Mouse (Mus musculus) limb, embryonic 13.5 days (tissue): ENCODE results near the gene Bcar1. TPM values are rescaled to one million over a fixed set of nuclear protein-coding genes. Genes with fewer than 3 reads are reported as not detected.

Experiments
- ATAC-seq: fragments of 200-750 bp; cut with Nextera tagmentation; 2 replicates; pipeline ENCODE4 v1.8.0; 2017; ENCODE audit warnings: low read depth, moderate number of reproducible peaks, moderate TSS enrichment; ENCODE audit not compliant: low FRiP score
- H3K27ac ChIP-seq: fragments of 300-500 bp; sonication (generic); 2 replicates; pipeline ENCODE4 v1.5.1; 2015; ENCODE audit warnings: inconsistent platforms, mild to moderate bottlenecking, moderate library complexity
- H3K27me3 ChIP-seq: fragments of 300-500 bp; sonication (generic); 2 replicates; pipeline ENCODE4 v1.6.1; 2015; ENCODE audit warnings: mild to moderate bottlenecking, inconsistent platforms
- H3K36me3 ChIP-seq: fragments of 300-500 bp; sonication (generic); 2 replicates; pipeline ENCODE4 v1.6.1; 2015; ENCODE audit warnings: inconsistent platforms, mild to moderate bottlenecking, moderate library complexity
- H3K4me1 ChIP-seq: fragments of 300-500 bp; sonication (generic); 2 replicates; pipeline ENCODE4 v1.6.1; 2015; ENCODE audit warnings: inconsistent platforms
- H3K4me2 ChIP-seq: fragments of 300-500 bp; sonication (generic); replicated peaks from 2 replicates; pipeline ENCODE4 v1.6.1; 2015; ENCODE audit warnings: inconsistent platforms, mild to moderate bottlenecking, moderate library complexity
- H3K4me3 ChIP-seq: fragments of 300-500 bp; sonication (generic); 2 replicates; pipeline ENCODE4 v1.5.1; 2015; ENCODE audit warnings: moderate library complexity, mild to moderate bottlenecking, inconsistent platforms
- H3K9ac ChIP-seq: fragments of 300-500 bp; sonication (generic); 2 replicates; pipeline ENCODE4 v1.6.1; 2015; ENCODE audit warnings: mild to moderate bottlenecking, inconsistent platforms
- H3K9me3 ChIP-seq: fragments of 300-500 bp; sonication (generic); 2 replicates; pipeline ENCODE4 v1.6.1; 2016; ENCODE audit warnings: inconsistent platforms
- WGBS: fragments of 180-500 bp; shearing (Covaris S2); methylation state at CpG from one replicate; pipeline ENCODE4 v1.1.7; 2015; 5-methylcytosine and 5-hydroxymethylcytosine counted together
- polyA plus RNA-seq: library from polyadenylated mRNA; unstranded; fragments of >200 nt; fragmentation: Nextera tagmentation; extraction: Ambion mirVana; gene quantifications from 2 replicates; pipeline ENCODE4 v1.2.1, GENCODE M21; 2015

The Bcar1 gene
- polyA plus RNA-seq, 1 experiment from 2014 or later: 41.8 TPM

GRCm38 (mm10) chr8:111745086-111745485, 1.5 kb upstream of the Bcar1 start:
- H3K27me3 ChIP-seq: no peaks in the 10 kb centered on the region
- WGBS: 76% methylated on average over 5 of the region's 5 CpGs
- H3K27ac ChIP-seq: no peak overlapping the region
- peaks cover 51% of the 10 kb centered on the region for H3K4me1 ChIP-seq
- H3K4me2 ChIP-seq: peak overlapping the region; percentile 53
- no peak overlapping the region for H3K9ac ChIP-seq
- H3K4me3 ChIP-seq: 0 out of 2 replicates have a peak overlapping the region, but pooled peaks have one; percentile 27
- ATAC-seq: no peak
- no peaks in the 10 kb centered on the region for H3K9me3 ChIP-seq
- peaks cover 6% of the 10 kb centered on the region; the same call in 1 of the 2 replicates for H3K36me3 ChIP-seq

GRCm38 (mm10) chr8:111743101-111743791, 363 bp downstream of the Bcar1 start:
- WGBS: under 1% methylated on average over 43 of the region's 44 CpGs
- no peaks in the 10 kb centered on the region for H3K9me3 ChIP-seq
- peak overlapping the region; percentile 78 for H3K27ac ChIP-seq
- H3K4me3 ChIP-seq: peak overlapping the region; percentile 97
- H3K4me2 ChIP-seq: peak overlapping the region; percentile 83
- H3K4me1 ChIP-seq: peaks cover 66% of the 10 kb centered on the region
- peak; percentile 34 for ATAC-seq
- H3K27me3 ChIP-seq: no peaks in the 10 kb centered on the region
- H3K36me3 ChIP-seq: peaks cover 10% of the 10 kb centered on the region; the same call in 1 of the 2 replicates
- H3K9ac ChIP-seq: peak overlapping the region; percentile 94

DNA sequence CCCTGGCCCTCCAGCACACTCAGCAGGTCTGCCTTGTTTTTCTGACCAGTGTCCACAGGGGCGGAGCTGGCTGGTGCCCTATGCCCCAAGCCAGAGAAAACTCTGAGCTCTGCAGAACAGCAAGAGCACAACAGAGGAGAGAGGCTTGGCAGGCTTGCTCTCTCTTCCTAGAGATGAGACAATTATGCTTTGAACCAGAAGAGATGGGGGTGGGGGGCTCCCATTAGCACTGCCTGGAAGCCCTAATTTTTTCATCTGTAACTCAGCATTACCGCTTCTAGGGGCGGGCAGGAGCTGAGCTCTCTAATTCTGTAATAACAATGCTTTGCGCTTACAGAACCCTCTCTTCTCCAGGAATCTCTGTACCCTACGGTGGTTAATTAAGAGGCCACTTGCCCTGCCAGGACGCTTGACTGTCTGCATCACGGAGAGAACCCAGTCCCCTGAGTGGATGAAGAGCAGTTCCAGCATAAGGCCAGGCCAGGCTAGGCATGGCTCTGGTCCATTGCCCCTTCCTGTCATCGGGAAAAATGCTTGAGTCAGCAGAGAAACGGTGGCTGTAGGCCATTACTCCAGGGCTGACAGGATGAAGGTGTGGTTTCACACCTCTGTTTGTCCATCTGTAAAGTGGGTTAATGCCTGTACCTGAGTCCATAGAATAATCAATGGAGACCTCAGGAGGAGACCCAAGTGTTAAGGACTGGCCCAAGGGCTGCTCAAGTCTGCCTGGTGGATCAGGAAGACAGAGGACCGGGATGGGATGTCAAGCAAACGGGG, 1.2 kb downstream of the Bcar1 start:
- peak overlapping the region; percentile 78; the same call in 1 of the 2 replicates for H3K27ac ChIP-seq
- H3K4me1 ChIP-seq: peaks cover 66% of the 10 kb centered on the region

DNA sequence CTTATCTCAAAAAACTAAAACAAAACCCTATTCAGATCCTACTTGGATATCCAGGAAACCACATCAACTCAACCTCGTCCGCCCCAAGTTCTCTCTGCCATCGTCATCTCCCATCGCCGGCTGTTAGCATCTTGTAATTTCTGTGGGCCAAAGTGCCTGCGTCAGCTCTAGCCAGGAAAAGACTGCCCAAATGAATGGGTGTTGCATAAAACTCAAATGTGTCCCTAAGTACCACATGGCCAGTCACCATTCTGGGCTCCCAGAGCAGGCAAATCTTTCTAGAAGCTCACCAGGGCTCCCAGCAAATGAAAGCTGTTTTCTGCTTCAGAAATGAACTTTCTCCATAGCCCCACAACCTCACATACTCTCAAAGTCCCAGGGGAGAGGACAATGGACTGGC, 2.1 kb downstream of the Bcar1 start:
- Histone ChIP-seq H3K4me2 (peak overlapping the region; percentile 83), H3K9me3 (no peaks in the 10 kb centered on the region), H3K9ac (peak overlapping the region; percentile 94), H3K36me3 (peaks cover 16% of the 10 kb centered on the region; the same call in 1 of the 2 replicates), H3K4me3 (peak overlapping the region; percentile 97), H3K27ac (peak overlapping the region; percentile 48; the same call in 1 of the 2 replicates), H3K27me3 (no peaks in the 10 kb centered on the region), H3K4me1 (peaks cover 75% of the 10 kb centered on the region)
- WGBS: 81% methylated on average over 6 of the region's 6 CpGs
- no peak for ATAC-seq

More for the DNA sequence above, 1.2 kb downstream of the Bcar1 start:
- H3K4me3 ChIP-seq: peak overlapping the region; percentile 97
- peak overlapping the region; percentile 83 for H3K4me2 ChIP-seq
- peak overlapping the region; percentile 94 for H3K9ac ChIP-seq
- WGBS: 24% methylated on average over 11 of the region's 11 CpGs
- ATAC-seq: no peak
- peaks cover 12% of the 10 kb centered on the region; the same call in 1 of the 2 replicates for H3K36me3 ChIP-seq
- no peaks in the 10 kb centered on the region for H3K9me3 ChIP-seq
- no peaks in the 10 kb centered on the region for H3K27me3 ChIP-seq

DNA sequence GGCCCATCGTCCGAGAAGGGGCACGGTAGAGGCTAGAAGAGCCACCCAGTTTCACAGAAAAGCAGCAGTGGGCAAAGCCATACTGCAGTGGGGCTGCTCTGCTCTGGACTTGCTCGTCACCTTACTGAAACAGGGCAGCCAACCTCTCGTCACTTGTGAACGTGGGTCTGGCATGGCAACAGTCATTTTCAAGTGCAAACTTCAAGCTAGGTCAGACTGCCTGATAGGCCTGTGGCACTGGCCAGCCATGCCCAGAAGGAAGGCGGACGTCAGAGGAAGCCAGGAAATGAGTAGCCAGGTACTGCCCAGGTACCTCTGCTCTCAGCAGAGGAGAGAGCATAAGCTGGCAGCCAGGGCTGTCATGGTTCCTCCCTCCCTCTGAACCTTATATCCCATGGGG, 2.6 kb downstream of the Bcar1 start:
- Histone ChIP-seq H3K9ac (peak overlapping the region; percentile 94; the same call in 1 of the 2 replicates), H3K9me3 (no peaks in the 10 kb centered on the region), H3K4me3 (peak overlapping the region; percentile 97; the same call in 1 of the 2 replicates), H3K4me1 (peaks cover 77% of the 10 kb centered on the region), H3K27me3 (no peaks in the 10 kb centered on the region), H3K4me2 (peak overlapping the region; percentile 83), H3K36me3 (peaks cover 16% of the 10 kb centered on the region; the same call in 1 of the 2 replicates), H3K27ac (no peak overlapping the region; the same call in 1 of the 2 replicates)
- 83% methylated on average over 8 of the region's 8 CpGs for WGBS
- no peak for ATAC-seq

DNA sequence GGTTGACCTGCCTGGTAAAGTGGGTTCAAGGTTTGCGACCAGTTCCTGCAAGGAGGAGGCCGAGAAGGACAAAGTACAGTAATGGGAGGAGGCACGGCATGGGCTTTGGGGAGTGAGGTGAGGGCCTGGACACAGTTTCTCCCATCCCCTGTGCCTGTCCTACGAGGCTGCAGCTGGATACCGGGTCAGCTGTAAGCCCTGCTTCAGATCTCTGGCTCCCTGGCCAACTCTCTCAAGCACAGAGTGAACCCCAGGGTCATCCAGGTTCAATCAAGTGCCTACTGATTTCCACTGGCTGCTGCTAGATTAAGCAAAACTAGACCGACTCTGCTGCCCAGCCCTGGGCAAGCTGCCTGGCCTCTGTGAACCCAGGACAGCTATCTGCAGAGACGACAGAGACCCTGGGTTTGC, 3.3 kb downstream of the Bcar1 start:
- ATAC-seq: no peak
- Histone ChIP-seq H3K9ac (no peak overlapping the region), H3K36me3 (peaks cover 16% of the 10 kb centered on the region; the same call in 1 of the 2 replicates), H3K27me3 (no peaks in the 10 kb centered on the region), H3K4me1 (peaks cover 77% of the 10 kb centered on the region), H3K4me2 (no peak overlapping the region), H3K9me3 (no peaks in the 10 kb centered on the region), H3K4me3 (no peak overlapping the region), H3K27ac (no peak overlapping the region)
- WGBS: 75% methylated on average over 7 of the region's 7 CpGs

GRCm38 (mm10) chr8:111739604-111740003, 4.0 kb downstream of the Bcar1 start:
- ATAC-seq: no peak
- Histone ChIP-seq H3K36me3 (peaks cover 16% of the 10 kb centered on the region; the same call in 1 of the 2 replicates), H3K27ac (no peak overlapping the region)

GRCm38 (mm10) chr8:111738867-111739266, 4.7 kb downstream of the Bcar1 start:
- H3K4me1 ChIP-seq: peaks cover 81% of the 10 kb centered on the region
- no peak overlapping the region for H3K4me2 ChIP-seq
- no peak overlapping the region for H3K4me3 ChIP-seq
- no peak for ATAC-seq
- H3K9me3 ChIP-seq: no peaks in the 10 kb centered on the region
- H3K36me3 ChIP-seq: peaks cover 16% of the 10 kb centered on the region; the same call in 1 of the 2 replicates
- H3K27ac ChIP-seq: no peak overlapping the region
- H3K9ac ChIP-seq: no peak overlapping the region
- WGBS: 77% methylated on average over 6 of the region's 6 CpGs
- H3K27me3 ChIP-seq: no peaks in the 10 kb centered on the region

More at GRCm38 (mm10) chr8:111739604-111740003, 4.0 kb downstream of the Bcar1 start:
- Histone ChIP-seq H3K4me1 (peaks cover 81% of the 10 kb centered on the region), H3K27me3 (no peaks in the 10 kb centered on the region), H3K4me2 (no peak overlapping the region; the same call in 1 of the 2 replicates), H3K9me3 (no peaks in the 10 kb centered on the region), H3K9ac (no peak overlapping the region), H3K4me3 (no peak overlapping the region)
- WGBS: 49% methylated on average over 7 of the region's 7 CpGs

DNA sequence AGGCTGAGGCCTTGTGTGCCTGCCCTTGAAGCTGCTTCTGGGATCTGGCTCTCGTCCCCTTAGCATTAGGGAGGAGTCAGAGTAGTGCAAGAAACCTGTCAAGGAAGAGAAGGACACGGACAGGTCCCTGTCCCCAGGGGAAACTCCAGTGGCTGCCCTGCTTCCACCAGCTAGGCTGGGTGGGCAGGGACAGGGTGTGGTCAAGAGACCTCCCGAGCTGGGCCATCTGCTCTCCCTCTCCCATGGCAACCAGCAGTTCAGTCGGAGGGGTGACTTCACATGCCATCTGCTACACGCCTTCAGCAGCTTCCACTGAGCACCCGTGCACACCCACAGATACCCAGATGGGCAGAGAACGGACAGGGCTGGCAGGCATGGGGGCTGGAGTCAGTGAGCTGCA, 7.3 kb downstream of the Bcar1 start:
- no peak for ATAC-seq
- WGBS: 47% methylated on average over 7 of the region's 7 CpGs
- H3K9ac ChIP-seq: peak overlapping the region; percentile 20; the same call in 1 of the 2 replicates

DNA sequence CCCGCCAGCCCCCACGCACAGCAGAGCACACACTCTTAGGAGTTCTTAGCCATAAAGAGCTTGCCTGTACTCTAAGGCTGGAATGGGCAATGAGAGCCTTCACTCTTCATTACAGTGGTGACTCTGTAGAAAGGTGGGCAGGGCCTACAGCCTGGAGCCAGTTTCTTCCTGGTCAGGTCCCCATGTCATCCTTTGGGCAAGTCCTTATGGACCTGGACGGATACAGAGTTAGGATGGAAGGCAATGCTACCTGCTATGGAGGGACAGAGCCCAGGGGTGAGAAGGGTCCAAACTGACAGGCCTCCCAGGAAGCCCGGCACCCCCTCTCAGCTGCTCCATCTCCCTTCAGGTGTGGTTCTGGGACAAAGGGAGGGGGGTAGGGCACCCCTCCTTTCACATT, 7.8 kb downstream of the Bcar1 start:
- no peaks in the 10 kb centered on the region for H3K27me3 ChIP-seq
- H3K4me1 ChIP-seq: peaks cover 82% of the 10 kb centered on the region
- H3K36me3 ChIP-seq: peaks cover 11% of the 10 kb centered on the region; the same call in 1 of the 2 replicates
- no peaks in the 10 kb centered on the region for H3K9me3 ChIP-seq
- no peak for ATAC-seq
- H3K9ac ChIP-seq: peak overlapping the region; percentile 20; the same call in 1 of the 2 replicates
- H3K27ac ChIP-seq: peak overlapping the region; percentile 29; the same call in 1 of the 2 replicates
- H3K4me3 ChIP-seq: no peak overlapping the region
- 67% methylated on average over 4 of the region's 4 CpGs for WGBS
- H3K4me2 ChIP-seq: no peak overlapping the region

More for the DNA sequence above, 7.3 kb downstream of the Bcar1 start:
- Histone ChIP-seq H3K4me1 (peaks cover 82% of the 10 kb centered on the region), H3K4me3 (no peak overlapping the region), H3K9me3 (no peaks in the 10 kb centered on the region), H3K27ac (peak overlapping the region; percentile 39; the same call in 1 of the 2 replicates), H3K36me3 (peaks cover 16% of the 10 kb centered on the region; the same call in 1 of the 2 replicates), H3K4me2 (no peak overlapping the region), H3K27me3 (no peaks in the 10 kb centered on the region)

GRCm38 (mm10) chr8:111735335-111735761, 8.3 kb downstream of the Bcar1 start:
- H3K27me3 ChIP-seq: no peaks in the 10 kb centered on the region
- ATAC-seq: no peak
- peaks cover 82% of the 10 kb centered on the region for H3K4me1 ChIP-seq
- H3K36me3 ChIP-seq: peaks cover 10% of the 10 kb centered on the region; the same call in 1 of the 2 replicates
- H3K9ac ChIP-seq: 0 out of 2 replicates have a peak overlapping the region, but pooled peaks have one; percentile 31
- H3K4me3 ChIP-seq: no peak overlapping the region
- no peaks in the 10 kb centered on the region for H3K9me3 ChIP-seq
- no peak overlapping the region for H3K4me2 ChIP-seq
- WGBS: 54% methylated on average over 8 of the region's 8 CpGs
- H3K27ac ChIP-seq: peak overlapping the region; percentile 76; the same call in 1 of the 2 replicates
